Mouse (Mus musculus): ENCODE data around the gene Ccdc136.

- TF ChIP-seq ZC3H11A (IDR thresholded peaks at IDR 0.05; ENCODE audit: borderline replicate concordance, low read depth, low read length) (no peak), MAFK (IDR thresholded peaks at IDR 0.05; ENCODE audit: insufficient read depth, low read depth, low read length) (no peak), HCFC1 (IDR thresholded peaks at IDR 0.05; ENCODE audit: borderline replicate concordance, insufficient read depth, low read length) (no peak), ZNF384 (IDR thresholded peaks at IDR 0.05; ENCODE audit: low read depth, low read length) (no peak), CHD2 (IDR thresholded peaks at IDR 0.05; ENCODE audit: low read depth, low read length) (no peak)
These were observed 6.7 kb upstream of the Ccdc136 start for GRCm38 (mm10) chr6:29389425-29389824.

All from ES-E14 (cell line).